Mouse (Mus musculus): ENCODE measurements around the gene Nptx1.

Gene Nptx1

DNA sequence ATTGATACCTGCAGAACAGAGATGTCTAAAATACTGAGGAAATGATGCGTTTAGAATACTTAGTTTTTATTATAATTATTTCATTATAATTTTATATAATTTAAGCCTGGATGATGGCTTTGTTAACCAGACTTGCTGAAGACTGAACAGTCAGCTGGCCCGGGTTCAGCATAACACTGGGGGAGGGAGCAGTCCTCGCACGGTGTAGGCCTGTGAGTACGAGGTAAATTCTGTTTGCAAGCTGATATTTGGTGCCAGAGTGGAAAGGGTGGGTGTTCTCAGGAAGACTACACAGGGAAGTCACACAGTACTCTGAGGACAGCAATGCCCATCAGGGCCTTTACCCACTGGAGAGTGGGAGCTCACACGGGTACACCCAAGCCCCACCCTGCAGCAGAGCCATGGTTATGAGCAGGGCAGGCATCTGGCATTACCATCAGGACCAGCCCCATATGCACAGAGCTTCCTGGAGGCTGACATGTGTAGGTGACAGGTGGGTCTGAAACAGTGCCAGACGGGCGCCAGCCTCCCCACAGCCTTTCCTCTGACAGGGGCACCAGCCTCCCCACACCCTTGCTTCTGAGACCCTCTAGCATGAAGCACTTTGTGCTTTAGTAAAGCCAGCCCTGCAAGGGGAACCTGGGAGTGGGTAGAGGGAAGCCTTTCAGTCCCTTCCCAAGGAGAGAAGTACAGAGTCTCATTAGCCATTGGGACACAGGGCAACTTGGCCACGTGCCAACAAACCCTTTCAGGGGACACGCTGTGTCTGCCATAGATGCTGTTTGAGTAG, 3.2 kb upstream of the Nptx1 start:
- DNase-seq (ENCODE audit: low read depth), result no peak

DNA sequence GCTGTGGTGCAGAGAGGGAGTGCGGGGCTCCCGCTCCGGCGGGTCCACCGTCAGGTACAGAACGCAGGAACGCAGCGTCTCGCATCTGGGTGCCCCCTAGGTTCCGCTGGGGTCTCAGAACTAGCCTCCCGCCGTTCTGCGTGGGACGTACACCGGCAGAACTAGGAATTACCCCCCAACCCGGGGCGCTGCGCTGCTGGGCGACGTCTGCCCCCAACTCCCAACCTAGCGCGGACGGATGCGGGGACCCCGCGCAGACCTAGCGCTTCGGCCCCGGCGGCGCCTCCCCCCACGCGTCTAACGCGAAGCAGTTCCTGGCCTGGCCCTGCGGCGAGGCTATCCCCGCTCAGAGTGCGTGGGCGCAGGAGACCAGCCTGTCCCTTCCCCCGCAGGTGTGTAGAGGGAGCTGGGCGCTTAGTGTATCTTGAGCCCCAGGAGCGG, 1.8 kb upstream of the Nptx1 start:
- no peak for DNase-seq (ENCODE audit: low read depth)

DNA sequence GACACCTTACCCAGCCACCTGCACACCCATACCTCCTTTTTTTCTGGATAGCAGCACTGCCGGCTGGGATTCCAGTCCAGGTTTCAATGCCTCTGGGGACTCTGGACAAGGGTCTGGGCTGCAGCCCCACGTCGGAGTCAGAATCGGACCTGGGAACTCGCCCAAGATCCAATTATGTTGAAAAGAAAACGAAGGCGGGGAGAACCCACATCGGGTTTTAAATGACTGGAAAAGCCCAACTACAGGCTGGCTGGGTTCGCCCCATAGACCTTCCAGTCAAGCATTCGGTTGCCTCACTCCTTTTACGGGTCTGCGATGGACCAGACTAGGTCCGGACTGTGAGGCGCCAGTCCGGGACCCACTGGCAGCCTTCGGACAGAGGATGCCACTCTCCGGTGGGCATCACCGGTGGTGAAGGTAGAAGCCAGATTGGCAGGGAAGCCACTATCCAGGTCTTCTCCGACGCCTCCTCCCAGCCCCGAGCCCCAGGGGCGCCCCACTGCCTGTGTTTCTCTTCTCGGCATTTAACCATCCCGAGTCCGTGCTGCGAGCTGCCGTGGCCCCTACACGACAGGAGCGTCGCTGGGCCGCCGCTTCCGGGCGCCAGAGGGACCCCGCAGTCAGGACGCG, 1.3 kb upstream of the Nptx1 start:
- DNase-seq (ENCODE audit: low read depth), result no peak

DNA sequence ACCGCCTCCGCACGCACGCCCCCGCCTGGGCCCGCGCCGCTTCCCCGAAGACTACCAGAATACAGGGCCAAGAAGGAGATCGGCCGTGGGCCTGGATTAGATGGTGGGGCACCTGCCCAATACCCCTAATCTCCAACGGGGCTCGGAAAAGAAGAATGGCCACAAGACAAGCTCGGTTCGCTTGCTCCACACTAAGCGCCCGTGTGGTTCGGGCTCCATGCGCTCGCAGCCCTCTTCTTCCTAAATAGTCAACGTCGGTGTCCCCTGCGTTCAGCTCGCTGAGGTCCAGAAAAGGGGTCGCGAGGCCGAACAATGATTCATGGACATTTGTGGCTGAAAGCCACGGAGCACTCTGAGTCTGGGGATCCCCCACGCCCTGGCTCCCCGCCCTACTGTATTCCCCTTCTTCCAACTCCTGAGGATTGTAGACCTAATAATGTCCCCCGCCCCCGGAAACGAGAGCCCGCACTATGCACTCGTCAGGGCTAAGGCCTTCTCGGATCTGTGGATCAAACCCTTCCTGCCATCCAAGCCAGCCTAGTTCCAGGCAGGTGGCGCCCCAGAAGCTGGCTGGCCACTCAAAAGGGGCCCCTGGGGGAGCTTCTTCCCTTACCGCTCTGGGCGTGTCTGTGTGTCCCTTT, 518 bp upstream of the Nptx1 start:
- peak; percentile 11 for DNase-seq (ENCODE audit: low read depth)

DNA sequence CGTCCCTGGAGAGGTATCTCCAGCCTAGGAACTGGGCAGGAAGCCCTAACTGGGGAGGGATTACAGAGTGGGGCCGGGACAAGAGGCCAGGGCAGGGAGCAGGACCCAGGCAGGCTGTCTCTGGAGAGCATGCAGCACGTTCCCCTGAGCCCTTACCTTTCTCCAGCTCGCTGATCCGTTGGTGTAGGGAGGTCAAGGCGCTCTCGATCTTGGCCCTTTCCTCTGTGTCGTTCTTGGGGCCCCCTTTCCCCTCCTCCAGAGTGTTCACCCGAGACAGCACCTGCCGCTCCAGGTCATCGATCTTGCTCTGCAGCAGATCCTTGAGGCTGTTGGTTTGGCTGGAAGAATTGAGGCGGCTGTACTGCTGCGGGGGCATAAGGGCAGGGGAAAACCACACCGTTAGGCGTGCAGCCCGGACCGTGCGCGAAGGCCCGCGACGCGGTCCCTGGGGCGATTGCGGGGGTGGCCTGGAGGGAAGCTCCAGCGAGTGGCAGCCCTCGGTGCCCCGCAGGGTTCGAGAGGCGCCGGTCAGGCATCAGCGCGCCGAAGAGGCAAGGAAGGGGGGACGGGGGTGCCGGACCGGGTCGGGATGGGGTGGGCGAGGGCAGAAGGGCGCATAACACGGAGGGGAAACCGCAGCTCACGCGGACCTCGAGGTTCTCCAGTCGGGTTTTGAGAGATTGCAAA, 914 bp downstream of the Nptx1 start:
- DNase-seq (ENCODE audit: low read depth), result peak; percentile 10

DNA sequence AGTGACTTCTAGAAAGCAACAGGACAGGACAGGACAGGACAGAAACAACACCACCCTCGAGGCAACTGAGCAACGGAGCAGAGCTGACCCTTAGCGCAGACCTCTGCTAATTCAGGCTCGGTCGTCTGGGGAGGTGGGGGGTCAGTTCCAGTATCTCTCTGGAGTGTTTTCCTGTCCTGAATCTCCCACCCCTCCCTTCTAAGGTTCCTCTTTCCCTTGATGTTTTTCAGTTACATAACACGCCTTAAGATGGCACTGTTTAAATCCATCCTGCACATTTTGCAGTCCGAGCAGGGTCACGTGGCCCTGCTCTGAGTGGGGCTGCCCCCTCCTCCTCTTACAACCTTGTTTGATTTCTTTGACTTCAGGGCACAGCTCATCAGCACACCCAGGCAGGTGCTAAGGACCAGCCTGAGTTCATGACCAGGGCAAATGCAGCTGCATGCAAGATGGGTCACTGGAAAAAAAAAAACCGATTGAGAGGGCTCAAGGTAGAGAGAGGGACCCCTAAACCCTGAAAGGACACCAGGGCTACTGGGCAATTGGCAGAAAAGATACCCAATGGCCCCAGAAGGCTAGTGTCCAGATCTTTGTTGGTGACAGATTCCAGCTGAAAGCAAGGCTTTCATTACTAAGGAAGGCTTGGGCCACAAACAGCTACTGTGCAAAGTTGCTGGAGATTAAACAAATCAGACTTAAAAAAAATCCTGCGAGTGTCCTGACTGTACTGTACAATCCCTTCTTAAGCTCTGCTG, 1.6 kb downstream of the Nptx1 start:
- DNase-seq (ENCODE audit: low read depth), result peak; percentile 22

DNA sequence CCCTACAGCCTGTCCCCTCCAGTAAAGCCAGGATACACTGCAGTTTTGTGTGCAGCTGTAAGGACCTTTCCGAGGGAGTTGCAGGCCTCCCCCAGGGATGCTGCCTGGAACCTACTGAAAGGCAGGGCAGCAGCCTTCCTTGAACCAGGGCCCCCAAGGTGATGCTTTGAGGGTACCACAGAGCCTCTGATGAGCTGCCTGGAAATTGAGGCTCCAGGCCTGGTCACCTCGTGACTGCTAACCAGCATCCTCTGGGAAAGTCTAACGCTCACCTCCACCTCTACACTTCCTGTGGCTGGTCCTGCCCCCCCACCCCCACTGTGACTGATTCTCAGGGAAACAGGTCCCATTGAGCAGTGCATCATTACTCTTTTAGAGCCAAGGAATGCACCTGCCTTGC, 2.3 kb downstream of the Nptx1 start:
- DNase-seq (ENCODE audit: low read depth), result no peak

DNA sequence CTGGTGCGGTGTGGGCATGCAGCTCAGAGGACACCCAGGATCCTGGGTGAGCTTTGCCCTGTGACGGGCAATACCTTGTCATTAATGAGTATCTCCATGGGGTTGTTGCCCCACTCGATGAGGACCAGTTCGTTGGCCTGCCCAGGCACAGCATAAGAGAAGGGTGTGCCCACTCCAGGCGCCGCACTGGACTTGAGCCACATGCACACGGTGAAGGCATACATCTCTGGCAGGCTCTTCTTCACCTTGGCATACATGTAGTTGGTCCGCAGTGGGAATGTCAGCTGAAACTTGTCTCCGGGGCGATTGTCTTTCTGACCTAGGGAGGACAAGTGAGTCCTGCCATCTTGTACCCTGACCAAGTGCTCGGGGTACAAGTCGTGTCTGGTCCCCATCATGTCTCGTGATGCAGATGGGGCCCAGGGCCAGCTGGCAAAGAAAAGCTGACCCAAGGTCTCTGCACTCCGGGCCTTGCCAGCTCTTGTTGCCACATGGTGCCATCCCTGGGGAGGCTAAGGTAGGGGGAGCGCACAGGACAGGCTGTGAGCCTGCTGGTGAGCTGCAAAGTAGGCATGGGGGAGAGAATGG, 2.9 kb downstream of the Nptx1 start:
- DNase-seq (ENCODE audit: low read depth), result no peak

DNA sequence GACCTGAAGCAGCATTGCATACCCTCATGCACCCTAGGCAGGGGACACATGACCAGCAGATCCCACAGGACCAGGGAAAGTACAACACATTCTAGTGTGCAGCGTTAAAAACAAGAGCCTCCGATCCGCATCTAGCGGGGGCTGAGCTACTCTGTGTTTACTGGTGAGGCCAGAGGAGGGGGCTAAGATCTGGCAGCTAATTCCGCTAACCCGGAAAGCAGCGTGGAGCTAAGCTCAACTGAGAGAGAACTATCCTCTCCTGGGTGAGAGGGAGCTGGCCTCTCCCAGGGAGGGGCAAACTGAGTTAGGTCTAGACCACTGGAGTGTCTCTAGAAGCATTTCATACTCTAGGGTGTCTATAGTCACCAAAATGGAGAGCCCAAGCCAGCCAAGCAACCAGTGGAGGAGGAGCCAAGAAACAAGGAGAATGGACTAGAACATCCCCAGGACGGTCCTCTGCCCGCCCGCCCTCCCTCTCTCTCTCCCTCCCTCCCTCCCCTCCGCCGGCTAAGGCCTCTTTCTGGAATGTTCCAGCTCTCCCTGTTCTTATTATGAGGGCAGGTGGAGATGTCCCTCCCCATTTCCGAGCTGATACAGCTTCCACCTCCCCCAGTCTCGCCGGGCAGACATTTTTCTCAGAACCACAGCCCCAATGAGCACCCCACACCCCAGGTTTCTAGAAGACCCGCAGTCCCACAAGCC, 3.6 kb downstream of the Nptx1 start:
- no peak for DNase-seq (ENCODE audit: low read depth)

DNA sequence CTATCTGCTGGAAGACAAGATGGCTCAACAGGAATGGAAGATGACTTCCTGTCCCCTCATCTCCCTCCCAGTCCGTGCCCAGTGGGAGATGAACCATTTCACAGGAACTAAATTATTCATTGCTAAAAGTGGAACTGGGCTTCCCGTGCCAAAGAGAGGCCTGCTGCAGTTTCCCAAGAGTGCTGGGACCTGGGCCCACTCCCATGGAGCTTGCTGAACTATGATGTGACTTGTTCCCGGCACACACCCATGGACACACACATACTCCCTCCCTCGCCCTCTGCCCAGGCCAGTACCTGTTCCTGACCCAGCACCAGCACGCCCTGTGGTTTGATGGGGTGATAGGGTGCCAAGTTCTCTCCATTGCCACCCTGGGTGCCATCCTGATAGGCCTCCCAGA, 4.7 kb downstream of the Nptx1 start:
- no peak for DNase-seq (ENCODE audit: low read depth)

DNA sequence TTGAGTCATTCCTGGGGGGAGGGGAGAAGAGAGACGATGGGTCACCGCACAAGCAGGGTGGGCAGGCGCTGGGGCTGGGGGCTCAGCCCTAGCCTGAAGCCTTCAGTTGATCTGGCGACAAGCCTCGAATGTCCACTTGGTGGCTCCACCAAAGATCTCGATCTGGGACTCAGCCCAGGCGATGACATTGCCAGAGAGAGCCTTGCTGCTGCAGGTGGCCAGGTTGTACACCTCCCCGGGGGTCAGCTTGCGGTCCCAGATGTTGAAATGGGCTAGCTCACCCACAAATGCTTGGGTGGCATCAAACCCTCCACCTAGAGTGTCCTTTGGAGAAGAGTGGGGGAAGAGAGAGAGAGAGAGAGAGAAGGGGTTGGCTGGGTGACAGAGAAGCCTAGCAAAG, 5.2 kb downstream of the Nptx1 start:
- no peak for DNase-seq (ENCODE audit: low read depth)

DNA sequence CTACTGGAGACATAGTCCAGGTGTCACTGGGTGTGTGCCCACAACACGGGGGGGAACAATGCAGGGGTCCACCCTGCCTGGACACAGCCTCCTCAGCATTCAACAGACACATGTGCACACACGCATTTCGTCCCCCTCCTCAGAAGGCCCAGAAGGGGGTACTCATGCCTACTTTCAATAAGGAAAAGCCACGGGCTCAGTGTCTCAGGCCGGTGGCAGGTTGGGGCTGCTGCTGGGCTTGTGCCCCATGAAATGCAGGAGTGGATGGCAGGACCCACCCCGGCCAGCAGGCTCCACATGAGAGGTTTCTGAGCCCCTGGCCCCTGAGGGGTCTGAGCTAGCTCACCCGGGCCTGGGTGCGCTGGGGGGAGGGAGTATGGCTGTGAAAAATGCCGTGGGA, 6.5 kb downstream of the Nptx1 start:
- DNase-seq (ENCODE audit: low read depth), result no peak

DNA sequence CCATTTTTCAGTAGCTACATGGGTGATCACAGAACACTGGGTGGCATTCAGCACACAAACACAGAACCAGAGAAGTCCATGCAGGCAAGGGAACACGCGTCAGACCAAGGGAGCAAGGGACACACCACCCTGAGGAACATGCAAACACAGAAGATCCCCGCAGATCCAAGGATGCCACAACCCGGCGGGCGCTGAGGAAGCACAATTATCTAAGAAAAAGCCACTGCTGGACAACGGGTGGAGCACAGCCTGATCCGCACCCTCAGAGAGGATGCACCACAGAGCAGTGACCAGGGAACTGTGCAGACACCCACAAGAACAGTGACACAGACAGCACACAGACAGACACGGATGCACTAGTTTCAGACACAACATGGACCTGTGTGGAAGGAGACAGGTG, 7.0 kb downstream of the Nptx1 start:
- no peak for DNase-seq (ENCODE audit: low read depth)

DNA sequence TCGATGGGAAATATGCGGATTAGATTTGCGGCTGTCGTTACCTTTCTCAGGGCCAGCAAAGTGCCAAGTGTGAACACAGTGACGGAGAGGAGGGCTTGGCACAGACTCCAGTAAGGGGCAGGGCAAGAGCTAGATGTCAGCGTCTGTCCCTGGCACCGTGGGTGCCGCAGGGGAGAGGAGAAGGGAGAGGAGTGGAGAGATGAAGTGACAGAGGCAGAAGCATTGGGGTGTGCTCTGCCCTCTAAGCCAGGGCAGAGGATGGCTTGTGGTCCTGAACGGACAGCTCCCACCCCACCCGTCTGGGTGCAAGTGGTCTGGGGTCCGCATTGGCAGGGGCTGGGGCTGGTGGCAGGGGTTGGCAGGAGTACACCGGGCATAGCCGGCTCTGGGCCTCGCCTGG, 7.6 kb downstream of the Nptx1 start:
- no peak for DNase-seq (ENCODE audit: low read depth)

DNA sequence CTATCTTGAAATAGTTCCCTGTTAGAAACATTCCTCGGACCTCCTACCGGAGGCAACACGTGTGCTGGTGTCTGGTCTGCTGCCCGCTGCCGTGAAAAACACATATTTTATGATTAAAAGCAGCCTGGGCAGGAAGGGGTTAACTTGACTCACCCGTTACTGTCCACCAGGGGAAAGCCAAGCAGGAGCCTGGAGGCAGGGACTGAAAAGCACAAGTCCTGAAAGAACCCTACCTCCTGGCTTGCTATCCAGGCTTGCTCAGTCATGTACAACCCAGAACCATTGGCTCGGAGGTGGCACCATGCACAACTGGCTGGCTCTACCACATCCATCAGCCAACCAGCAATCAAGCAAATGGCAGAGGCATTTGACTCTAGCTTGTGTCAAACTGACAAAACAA, 13.8 kb downstream of the Nptx1 start:
- no peak for DNase-seq (ENCODE audit: low read depth)

DNA sequence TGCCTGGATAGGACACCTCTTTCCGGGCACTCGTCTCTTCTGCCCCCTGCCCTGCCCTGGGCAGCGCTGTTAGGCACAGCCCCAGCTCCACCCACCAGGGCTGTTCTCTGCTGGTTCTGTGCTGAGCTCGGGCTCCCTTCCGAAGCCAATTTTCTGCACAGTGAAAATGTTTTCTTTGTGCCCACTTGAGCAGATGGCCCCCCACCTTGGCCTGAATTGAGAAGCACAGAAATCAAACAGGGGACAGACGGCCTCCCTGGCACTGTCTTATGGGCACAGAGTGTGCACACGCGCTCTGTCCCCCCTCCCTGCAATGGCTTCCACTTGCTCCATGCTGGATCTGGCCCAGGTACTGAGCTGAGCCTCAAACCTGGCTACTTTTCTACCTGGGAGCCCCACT, 15.1 kb downstream of the Nptx1 start:
- DNase-seq (ENCODE audit: low read depth), result no peak

DNA sequence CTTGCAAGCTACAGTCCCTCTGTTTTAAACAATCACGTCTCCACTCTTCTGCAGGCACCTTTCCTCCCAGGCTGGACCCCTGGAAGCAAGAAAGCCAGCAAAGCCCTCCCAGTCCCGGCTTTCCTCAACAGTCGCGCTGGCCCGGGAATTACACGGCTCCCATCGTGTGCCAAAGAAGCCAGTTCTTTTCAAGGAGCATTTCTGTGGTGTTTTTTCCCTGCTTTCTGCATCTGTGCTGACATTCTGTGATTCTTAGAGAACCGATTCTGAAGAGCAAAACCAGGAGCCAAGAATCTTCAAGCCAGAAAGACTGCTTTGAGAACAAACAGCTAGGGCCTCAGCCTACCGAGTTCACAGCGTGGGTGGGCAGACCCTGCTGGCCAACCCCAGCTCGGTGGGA, 18.6 kb downstream of the Nptx1 start:
- no peak for DNase-seq (ENCODE audit: low read depth)

DNA sequence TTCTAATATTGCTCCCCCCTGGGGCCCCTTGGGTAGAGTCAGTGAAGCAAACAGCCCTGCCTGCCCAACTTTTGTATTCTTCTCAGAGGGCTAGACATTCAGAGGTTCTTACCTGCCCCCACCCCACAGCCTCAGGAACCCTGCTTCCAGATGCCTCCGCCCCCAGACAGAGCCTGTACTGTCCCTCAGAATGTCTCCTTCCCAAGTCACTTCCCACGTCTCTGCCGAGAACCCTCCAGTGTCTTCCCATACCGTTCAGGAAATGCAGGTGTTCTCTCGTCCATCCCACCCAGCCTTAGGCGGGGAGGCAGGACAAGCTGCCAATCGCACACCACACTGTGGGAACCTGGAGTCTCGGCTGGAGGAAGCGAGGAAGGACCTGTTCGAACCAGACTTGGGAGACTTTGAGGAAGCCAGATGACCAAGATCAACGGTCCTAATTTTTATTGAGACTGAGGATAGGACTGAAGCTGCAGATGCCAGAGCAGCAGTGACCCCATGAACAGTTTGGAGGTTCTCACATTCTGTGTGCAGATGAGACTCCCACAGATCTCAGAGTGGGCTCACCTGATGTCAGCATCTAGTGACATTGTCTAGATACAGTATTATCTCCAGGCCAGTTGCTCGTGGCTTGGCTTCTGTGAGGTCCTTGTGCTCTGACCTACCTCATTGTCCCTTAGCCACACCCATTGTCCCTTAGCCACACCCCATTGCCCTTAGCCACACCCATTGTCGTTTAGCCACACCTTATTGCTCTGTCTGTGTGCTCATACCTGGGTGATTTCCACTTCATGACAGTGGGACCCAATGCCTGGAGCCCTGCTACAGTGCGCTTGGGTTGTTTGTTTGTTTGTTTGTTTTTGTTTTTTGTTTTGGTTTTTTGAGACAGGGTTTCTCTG, 21.2 kb downstream of the Nptx1 start:
- no peak for DNase-seq (ENCODE audit: low read depth)

DNA sequence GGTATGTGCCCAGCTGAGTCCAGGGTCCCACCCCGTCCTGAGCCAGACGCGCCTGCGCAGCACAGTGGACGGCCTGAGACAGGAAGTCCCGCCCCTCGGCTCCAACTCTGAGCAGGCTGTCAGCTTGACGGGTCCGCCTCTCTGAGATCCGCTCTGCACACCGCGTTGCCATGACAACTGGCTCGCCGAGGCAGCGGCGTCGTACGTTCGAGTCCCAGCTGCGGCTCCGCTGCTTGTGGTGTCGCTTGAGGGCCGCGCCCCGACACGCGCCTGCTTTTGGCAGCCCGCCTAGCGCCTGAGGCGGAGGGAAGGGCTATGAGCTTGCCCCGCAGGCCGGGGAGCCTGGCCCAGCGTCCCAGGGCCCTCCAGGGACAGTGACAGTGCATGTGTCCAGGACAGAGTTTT, 23.0 kb downstream of the Nptx1 start:
- DNase-seq (ENCODE audit: low read depth), result peak; percentile 89

DNA sequence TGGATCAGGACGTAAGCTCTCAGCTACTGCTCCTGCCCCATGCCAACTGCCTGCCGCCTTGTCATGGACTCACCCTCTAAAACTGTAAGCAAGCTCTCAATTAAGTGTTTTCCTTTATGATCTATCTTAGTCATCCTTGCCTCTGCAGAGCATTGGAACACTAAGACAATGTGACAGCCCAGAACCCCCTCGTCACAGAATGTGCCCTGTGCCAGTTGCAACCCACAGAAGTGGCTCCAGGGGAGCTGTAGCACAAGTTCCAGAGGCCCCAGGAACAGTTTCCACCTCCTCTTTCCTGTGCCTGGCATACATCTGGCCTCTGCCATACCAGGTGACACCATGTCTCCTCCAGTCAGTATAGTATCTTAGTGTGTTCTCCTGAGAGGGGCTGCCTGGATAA, 24.2 kb downstream of the Nptx1 start:
- no peak for DNase-seq (ENCODE audit: low read depth)

Data from naive thymus-derived CD4-positive, alpha-beta T cell, adult 2 months (primary cell).